Mouse (Mus musculus): ENCODE data around the gene Trp53. TPM values are rescaled to one million over a fixed set of nuclear protein-coding genes. Genes with fewer than 3 reads are reported as not detected.

The Trp53 gene
- polyA plus RNA-seq, 1 experiment from 2014 or later = 71.2 TPM

DNA sequence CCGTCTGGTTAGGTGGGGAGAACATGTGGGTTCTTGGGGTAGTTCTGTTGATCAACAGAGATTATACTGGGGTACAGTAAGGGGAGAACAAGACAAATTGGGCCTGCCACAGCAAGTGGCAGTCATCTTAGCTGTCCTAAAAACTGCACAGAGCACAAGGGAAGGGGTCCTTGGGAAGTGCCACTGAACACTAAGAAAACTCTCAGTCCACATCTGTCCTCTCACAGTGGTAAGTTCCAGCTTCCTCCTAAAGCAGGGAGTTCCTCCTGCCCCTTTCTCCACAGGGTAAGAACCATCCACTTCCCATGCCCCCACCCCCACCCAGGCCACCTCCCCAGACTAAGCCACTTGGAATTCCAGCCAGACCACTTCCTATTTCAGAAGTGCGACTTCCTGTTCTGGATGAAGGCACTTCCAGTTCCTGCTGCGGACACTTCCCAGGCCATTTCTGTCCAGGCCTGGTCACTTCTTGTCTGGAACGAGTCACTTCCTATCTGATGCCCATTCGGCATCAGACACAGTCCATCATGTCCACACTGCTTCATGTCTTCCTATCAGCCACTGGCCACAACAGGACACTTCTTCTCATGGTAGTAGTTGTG is 25.5 kb upstream of the Trp53 start:
- WGBS = 64% methylated on average over 5 of the region's 5 CpGs
- H3K9ac ChIP-seq (ENCODE audit: low read length) = no peak overlapping the region
- no peak overlapping the region for H3K4me3 ChIP-seq (ENCODE audit: control insufficient read depth in 1 of 2, insufficient read depth in 1 of 2, low read depth in 1 of 2, low read length in 2 of 2)
- H3K27me3 ChIP-seq (ENCODE audit: control insufficient read depth, insufficient read depth, low read length) = no peaks in the 10 kb centered on the region; the same call in 1 of the 2 replicates
- no peaks in the 10 kb centered on the region for H3K9me3 ChIP-seq (ENCODE audit: control insufficient read depth, low read length)
- peaks cover 25% of the 10 kb centered on the region for H3K36me3 ChIP-seq (ENCODE audit: control insufficient read depth, insufficient read depth, low read length)
- H3K27ac ChIP-seq (replicated peaks in 1 of 2; ENCODE audit: control insufficient read depth in 1 of 2, insufficient read depth in 1 of 2, low read depth in 2 of 2, low read length in 2 of 2) = no peak overlapping the region
- H3K4me1 ChIP-seq (ENCODE audit: control insufficient read depth in 2 of 2, insufficient read depth in 2 of 2, low read length in 2 of 2) = peaks cover 9 to 11% of the 10 kb centered on the region in 2 experiments
- H3K4me2 ChIP-seq (ENCODE audit: low read length) = no peak overlapping the region
- ATAC-seq (ENCODE audit: insufficient number of reproducible peaks, insufficient read depth, low FRiP score, low read depth) = no peak

DNA sequence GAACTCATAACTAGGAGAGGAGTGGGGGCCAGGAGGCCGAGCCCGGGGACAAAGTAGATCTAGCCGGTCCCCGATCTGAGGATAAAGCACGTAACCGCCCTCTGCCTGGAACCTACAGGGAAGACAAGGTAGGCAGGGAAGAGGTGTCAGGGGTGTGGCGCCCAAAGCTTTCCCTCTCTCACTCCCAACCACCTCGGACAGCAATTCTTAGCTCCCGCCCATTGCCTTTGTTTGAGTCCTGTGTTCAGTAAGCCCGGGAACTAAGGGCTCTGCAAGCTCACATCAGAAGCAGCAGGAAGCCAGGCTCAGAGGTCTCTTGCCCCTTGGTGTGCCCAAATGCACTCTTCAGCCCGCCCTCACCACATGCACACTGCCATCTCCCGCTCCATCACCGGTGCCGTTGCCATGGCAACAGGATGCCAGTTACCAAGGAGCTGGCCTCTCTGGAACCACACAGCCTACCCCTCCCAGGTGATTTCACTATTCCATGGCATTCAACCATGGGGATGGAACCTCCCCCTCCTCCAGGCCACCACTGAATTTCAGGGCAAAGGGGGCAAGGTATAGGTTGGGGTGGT is 22.7 kb upstream of the Trp53 start:
- peak overlapping the region; percentile 94 for H3K4me2 ChIP-seq (ENCODE audit: low read length)
- H3K4me1 ChIP-seq (ENCODE audit: control insufficient read depth in 2 of 2, insufficient read depth in 2 of 2, low read length in 2 of 2) = peaks cover 30 to 32% of the 10 kb centered on the region in 2 experiments
- H3K9me3 ChIP-seq (ENCODE audit: control insufficient read depth, low read length) = no peaks in the 10 kb centered on the region
- ATAC-seq (ENCODE audit: insufficient number of reproducible peaks, insufficient read depth, low FRiP score, low read depth) = no peak
- 50% methylated on average over 14 of the region's 14 CpGs for WGBS
- no peaks in the 10 kb centered on the region; the same call in none of the 2 replicates for H3K27me3 ChIP-seq (ENCODE audit: control insufficient read depth, insufficient read depth, low read length)
- H3K27ac ChIP-seq (replicated peaks in 1 of 2; ENCODE audit: control insufficient read depth in 1 of 2, insufficient read depth in 1 of 2, low read depth in 2 of 2, low read length in 2 of 2) = no peak overlapping the region
- H3K36me3 ChIP-seq (ENCODE audit: control insufficient read depth, insufficient read depth, low read length) = peaks cover 31% of the 10 kb centered on the region
- no peak overlapping the region for H3K4me3 ChIP-seq (ENCODE audit: control insufficient read depth in 1 of 2, insufficient read depth in 1 of 2, low read depth in 1 of 2, low read length in 2 of 2)
- H3K9ac ChIP-seq (ENCODE audit: low read length) = no peak overlapping the region

DNA sequence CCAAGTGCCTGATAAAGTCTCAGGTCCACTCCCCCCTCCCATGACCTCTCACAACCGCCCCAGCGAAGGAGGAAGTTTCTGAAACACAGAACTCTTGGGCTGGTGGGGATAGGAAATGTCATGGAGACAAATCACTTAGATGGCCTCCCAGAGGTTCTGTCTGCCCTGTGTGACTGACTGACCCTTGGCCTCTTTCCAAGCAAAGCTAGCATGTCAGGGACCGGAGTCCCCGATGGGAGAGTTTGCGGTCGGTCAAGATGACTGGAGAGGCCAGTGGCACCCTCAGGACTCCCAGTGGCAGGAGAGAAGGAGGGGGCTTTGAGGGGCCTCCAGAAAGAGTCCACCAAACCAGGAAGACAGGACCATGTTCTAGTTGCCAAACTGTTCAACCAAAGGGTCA is 21.4 kb upstream of the Trp53 start:
- no peaks in the 10 kb centered on the region; the same call in none of the 2 replicates for H3K27me3 ChIP-seq (ENCODE audit: control insufficient read depth, insufficient read depth, low read length)
- no peaks in the 10 kb centered on the region for H3K9me3 ChIP-seq (ENCODE audit: control insufficient read depth, low read length)
- H3K4me3 ChIP-seq (ENCODE audit: control insufficient read depth in 1 of 2, insufficient read depth in 1 of 2, low read depth in 1 of 2, low read length in 2 of 2) = peak overlapping the region; percentile 57 to 79
- peak overlapping the region; percentile 81 to 97 for H3K27ac ChIP-seq (replicated peaks in 1 of 2; ENCODE audit: control insufficient read depth in 1 of 2, insufficient read depth in 1 of 2, low read depth in 2 of 2, low read length in 2 of 2)
- H3K9ac ChIP-seq (ENCODE audit: low read length) = peak overlapping the region; percentile 60
- peaks cover 33% of the 10 kb centered on the region for H3K36me3 ChIP-seq (ENCODE audit: control insufficient read depth, insufficient read depth, low read length)
- ATAC-seq (ENCODE audit: insufficient number of reproducible peaks, insufficient read depth, low FRiP score, low read depth) = no peak
- peaks cover 36% of the 10 kb centered on the region in 2 experiments for H3K4me1 ChIP-seq (ENCODE audit: control insufficient read depth in 2 of 2, insufficient read depth in 2 of 2, low read length in 2 of 2)
- peak overlapping the region; percentile 94 for H3K4me2 ChIP-seq (ENCODE audit: low read length)
- 5% methylated on average over 6 of the region's 6 CpGs for WGBS

DNA sequence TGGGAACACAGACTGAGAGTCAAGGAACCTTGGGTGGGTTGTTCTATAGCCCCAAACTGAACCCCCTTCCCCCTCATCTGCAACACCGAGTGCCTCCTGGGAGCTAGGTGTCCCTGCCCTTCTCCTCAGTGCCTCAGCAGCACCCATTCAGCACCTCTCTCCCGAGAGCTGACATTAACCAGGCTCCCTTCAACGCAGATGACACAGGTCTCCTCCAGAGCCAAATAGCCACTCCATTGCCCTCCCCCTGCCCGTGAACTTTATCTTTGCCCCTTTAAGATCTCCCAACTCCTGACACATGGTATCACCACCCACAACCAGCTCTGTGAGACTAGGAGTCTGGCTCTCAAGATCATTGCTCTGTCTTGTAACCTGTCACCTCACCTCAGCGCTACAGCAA is 21.0 kb upstream of the Trp53 start:
- peaks cover 36 to 37% of the 10 kb centered on the region in 2 experiments for H3K4me1 ChIP-seq (ENCODE audit: control insufficient read depth in 2 of 2, insufficient read depth in 2 of 2, low read length in 2 of 2)
- no peaks in the 10 kb centered on the region; the same call in none of the 2 replicates for H3K27me3 ChIP-seq (ENCODE audit: control insufficient read depth, insufficient read depth, low read length)
- peak overlapping the region; percentile 81 to 97 for H3K27ac ChIP-seq (replicated peaks in 1 of 2; ENCODE audit: control insufficient read depth in 1 of 2, insufficient read depth in 1 of 2, low read depth in 2 of 2, low read length in 2 of 2)
- H3K4me3 ChIP-seq (ENCODE audit: control insufficient read depth in 1 of 2, insufficient read depth in 1 of 2, low read depth in 1 of 2, low read length in 2 of 2) = peak overlapping the region; percentile 57 to 79
- H3K36me3 ChIP-seq (ENCODE audit: control insufficient read depth, insufficient read depth, low read length) = peaks cover 33% of the 10 kb centered on the region
- peak overlapping the region; percentile 95 for H3K9ac ChIP-seq (ENCODE audit: low read length)
- 3% methylated on average over 5 of the region's 5 CpGs for WGBS
- peak; percentile 66 for ATAC-seq (ENCODE audit: insufficient number of reproducible peaks, insufficient read depth, low FRiP score, low read depth)
- no peaks in the 10 kb centered on the region for H3K9me3 ChIP-seq (ENCODE audit: control insufficient read depth, low read length)
- H3K4me2 ChIP-seq (ENCODE audit: low read length) = peak overlapping the region; percentile 94

DNA sequence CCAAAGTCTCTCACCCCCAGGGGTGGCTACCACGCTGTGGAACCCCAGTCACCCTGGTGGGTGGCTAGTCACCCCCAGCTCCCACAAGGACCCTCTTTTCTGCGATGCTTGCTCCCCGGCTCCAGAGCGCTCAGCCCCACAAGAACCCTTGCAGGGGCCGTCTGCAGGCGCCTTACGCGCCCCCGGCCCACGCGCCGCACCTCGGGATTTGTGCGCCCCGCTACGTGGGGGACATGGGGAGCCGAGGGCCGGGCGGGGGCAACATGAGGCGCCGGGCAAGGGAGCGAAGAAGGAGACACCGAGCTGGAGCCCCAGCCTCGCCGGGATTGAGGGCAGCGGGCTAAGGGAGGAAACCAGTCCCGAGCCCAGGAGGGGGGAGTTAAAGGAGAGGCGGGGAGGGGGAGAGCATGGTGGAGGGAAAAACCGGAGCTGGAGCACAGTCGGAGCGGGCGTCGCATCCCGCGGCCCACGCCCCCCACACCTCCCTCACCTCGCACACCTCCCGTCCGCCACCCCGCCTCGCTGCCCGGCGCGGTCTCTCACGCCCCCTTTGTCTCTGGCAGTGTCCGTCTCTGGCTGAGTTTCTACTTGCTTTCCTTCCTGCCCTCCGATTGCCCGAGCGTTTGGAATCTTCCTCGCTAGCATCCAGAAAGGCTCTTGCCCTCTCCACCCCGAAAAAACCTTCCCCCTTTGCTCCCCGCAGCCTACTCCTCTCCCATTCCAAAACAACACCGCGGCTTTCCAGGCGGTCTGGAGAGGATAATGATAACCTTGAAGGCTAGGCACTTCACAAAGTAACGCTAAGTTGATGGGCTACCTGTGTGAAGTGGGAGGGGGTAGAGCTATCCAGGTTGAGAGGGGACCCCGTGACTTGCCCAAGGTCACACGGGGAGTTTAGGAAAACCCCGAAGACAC is 20.1 kb upstream of the Trp53 start, which contains the start of gene Efnb3:
Gene Efnb3 (minus strand): TSS at position 355 of the 915 bp plus-strand sequence.
- Histone ChIP-seq H3K9ac (ENCODE audit: low read length) (peak within 1 kb of the TSS; percentile 95), H3K36me3 (ENCODE audit: control insufficient read depth, insufficient read depth, low read length) (peaks cover 24% of the 10 kb centered on the region), H3K4me1 (ENCODE audit: control insufficient read depth in 2 of 2, insufficient read depth in 2 of 2, low read length in 2 of 2) (peaks cover 36 to 37% of the 10 kb centered on the region in 2 experiments), H3K9me3 (ENCODE audit: control insufficient read depth, low read length) (no peaks in the 10 kb centered on the region), H3K27me3 (ENCODE audit: control insufficient read depth, insufficient read depth, low read length) (no peaks in the 10 kb centered on the region; the same call in none of the 2 replicates), H3K4me3 (ENCODE audit: control insufficient read depth in 1 of 2, insufficient read depth in 1 of 2, low read depth in 1 of 2, low read length in 2 of 2) (peak within 1 kb of the TSS; percentile 57 to 79), H3K4me2 (ENCODE audit: low read length) (peak within 1 kb of the TSS; percentile 94), H3K27ac (replicated peaks in 1 of 2; ENCODE audit: control insufficient read depth in 1 of 2, insufficient read depth in 1 of 2, low read depth in 2 of 2, low read length in 2 of 2) (peak within 1 kb of the TSS; percentile 81 to 97)
- peak; percentile 57 for ATAC-seq (ENCODE audit: insufficient number of reproducible peaks, insufficient read depth, low FRiP score, low read depth)
- WGBS = under 1% methylated on average over 48 of the region's 59 CpGs

DNA sequence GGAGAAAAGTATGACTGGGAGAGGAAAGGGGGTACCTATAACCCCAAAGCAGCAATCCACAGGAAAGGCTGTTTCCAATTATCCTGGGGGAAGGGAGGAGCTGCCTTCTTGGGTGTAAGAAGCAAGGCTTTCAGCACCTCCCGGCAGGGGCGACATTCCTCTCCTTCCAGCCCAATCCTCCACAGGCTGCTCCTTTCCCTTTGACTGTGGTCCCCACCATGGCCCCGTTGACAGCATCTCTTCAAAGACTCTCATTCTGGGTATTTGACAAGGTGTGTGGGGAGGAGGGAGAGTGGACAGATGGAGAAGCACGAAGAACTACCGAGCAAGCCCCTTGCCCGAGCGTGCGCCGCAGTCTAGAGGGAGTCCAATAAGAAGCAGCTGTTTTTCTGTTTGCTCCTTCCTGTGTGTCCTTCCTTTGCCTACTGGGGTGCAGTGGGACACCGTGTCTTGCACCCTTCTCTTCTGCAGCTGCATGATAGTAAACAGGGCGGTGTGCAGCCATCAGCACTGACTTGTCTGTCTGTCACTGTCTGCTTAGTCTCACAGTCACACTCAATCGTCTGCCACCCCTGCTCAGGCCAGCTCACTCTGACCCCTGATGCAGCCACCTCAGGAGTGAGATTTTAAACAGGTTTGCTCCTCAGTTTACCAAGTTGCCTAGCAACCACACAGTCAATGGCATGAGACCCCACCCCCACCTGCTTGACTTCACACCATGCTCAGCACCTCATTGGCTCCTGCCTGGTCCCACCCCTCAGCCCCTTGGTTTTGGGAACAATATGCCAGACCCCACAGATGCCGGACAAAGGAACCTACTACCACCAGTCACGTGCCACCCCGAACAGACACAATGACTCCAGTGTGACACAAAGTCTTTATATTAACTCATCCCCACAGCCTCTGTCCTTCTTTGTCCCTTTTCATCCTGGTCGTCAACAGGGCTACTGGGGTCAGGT is 19.0 kb upstream of the Trp53 start:
- peak overlapping the region; percentile 95 for H3K9ac ChIP-seq (ENCODE audit: low read length)
- WGBS = 20% methylated on average over 16 of the region's 16 CpGs
- H3K27ac ChIP-seq (replicated peaks in 1 of 2; ENCODE audit: control insufficient read depth in 1 of 2, insufficient read depth in 1 of 2, low read depth in 2 of 2, low read length in 2 of 2) = peak overlapping the region; percentile 50 to 97
- H3K36me3 ChIP-seq (ENCODE audit: control insufficient read depth, insufficient read depth, low read length) = peaks cover 24% of the 10 kb centered on the region
- H3K4me1 ChIP-seq (ENCODE audit: control insufficient read depth in 2 of 2, insufficient read depth in 2 of 2, low read length in 2 of 2) = peaks cover 36 to 37% of the 10 kb centered on the region in 2 experiments
- peak overlapping the region in 1 of 2 experiments; percentile 79; a peak in 2 of 4 replicates for H3K4me3 ChIP-seq (ENCODE audit: control insufficient read depth in 1 of 2, insufficient read depth in 1 of 2, low read depth in 1 of 2, low read length in 2 of 2)
- no peak for ATAC-seq (ENCODE audit: insufficient number of reproducible peaks, insufficient read depth, low FRiP score, low read depth)
- H3K9me3 ChIP-seq (ENCODE audit: control insufficient read depth, low read length) = no peaks in the 10 kb centered on the region
- H3K27me3 ChIP-seq (ENCODE audit: control insufficient read depth, insufficient read depth, low read length) = no peaks in the 10 kb centered on the region; the same call in none of the 2 replicates
- peak overlapping the region; percentile 94 for H3K4me2 ChIP-seq (ENCODE audit: low read length)
